Mouse (Mus musculus) kidney, embryonic 14.5 days (tissue): Measurements from ENCODE around the gene Tmem150c. TPM values are rescaled to one million over a fixed set of nuclear protein-coding genes. Genes with fewer than 3 reads are reported as not detected.
A peak's percentile ranks its signal among the peaks of the same experiment; 100 is the strongest.

Source experiments
- ATAC-seq: fragments of 200-750 bp; cut with Nextera tagmentation; 2 replicates; pipeline ENCODE4 v1.8.0; 2017; ENCODE audit warnings: moderate number of reproducible peaks, mild to moderate bottlenecking, moderate TSS enrichment, moderate library complexity; ENCODE audit not compliant: low FRiP score, low TSS enrichment
- H3K27ac ChIP-seq: fragments of 300-500 bp; sonication (generic); 2 replicates; pipeline ENCODE4 v1.5.1; 2014; ENCODE audit warnings: low read depth, mild to moderate bottlenecking, low read length, moderate library complexity, mixed read lengths
- H3K27me3 ChIP-seq: fragments of 300-500 bp; sonication (generic); 2 replicates; pipeline ENCODE4 v1.6.1; 2014; ENCODE audit warnings: mild to moderate bottlenecking, low read length; ENCODE audit not compliant: control insufficient read depth, insufficient read depth
- H3K36me3 ChIP-seq: fragments of 300-500 bp; sonication (generic); 2 replicates; pipeline ENCODE4 v1.6.1; 2014; ENCODE audit warnings: low read length, mixed read lengths; ENCODE audit not compliant: control insufficient read depth, insufficient read depth
- H3K4me1 ChIP-seq: fragments of 300-500 bp; sonication (generic); 2 replicates; pipeline ENCODE4 v1.6.1; 2014; ENCODE audit warnings: low read length, mixed read lengths; ENCODE audit not compliant: control insufficient read depth, insufficient read depth
- H3K4me2 ChIP-seq: fragments of 300-500 bp; sonication (generic); replicated peaks from 2 replicates; pipeline ENCODE4 v1.6.1; 2014; ENCODE audit warnings: low read depth, mild to moderate bottlenecking, low read length
- H3K4me3 ChIP-seq: fragments of 300-500 bp; sonication (generic); 2 replicates; pipeline ENCODE4 v1.5.1; 2014; ENCODE audit warnings: mild to moderate bottlenecking, low read length
- H3K9ac ChIP-seq: fragments of 300-500 bp; sonication (generic); 2 replicates; pipeline ENCODE4 v1.6.1; 2014; ENCODE audit warnings: low read depth, mild to moderate bottlenecking, low read length, moderate library complexity
- H3K9me3 ChIP-seq: fragments of 300-500 bp; sonication (generic); 2 replicates; pipeline ENCODE4 v1.6.1; 2016; ENCODE audit warnings: low read length; ENCODE audit not compliant: control insufficient read depth
- WGBS: fragments of 180-500 bp; shearing (Covaris S2); extraction: QIAGEN DNeasy Blood & Tissue Kit; methylation state at CpG from one replicate; pipeline ENCODE4 v1.1.7; 2014; 5-methylcytosine and 5-hydroxymethylcytosine counted together
- polyA plus RNA-seq: library from polyadenylated mRNA; unstranded; fragments of >200 nt; fragmentation: Nextera tagmentation; extraction: Ambion mirVana; gene quantifications from 2 replicates; pipeline ENCODE4 v1.2.1, GENCODE M21; 2014

Gene Tmem150c
- polyA plus RNA-seq, 1 experiment from 2014 or later = 12.7 TPM

DNA sequence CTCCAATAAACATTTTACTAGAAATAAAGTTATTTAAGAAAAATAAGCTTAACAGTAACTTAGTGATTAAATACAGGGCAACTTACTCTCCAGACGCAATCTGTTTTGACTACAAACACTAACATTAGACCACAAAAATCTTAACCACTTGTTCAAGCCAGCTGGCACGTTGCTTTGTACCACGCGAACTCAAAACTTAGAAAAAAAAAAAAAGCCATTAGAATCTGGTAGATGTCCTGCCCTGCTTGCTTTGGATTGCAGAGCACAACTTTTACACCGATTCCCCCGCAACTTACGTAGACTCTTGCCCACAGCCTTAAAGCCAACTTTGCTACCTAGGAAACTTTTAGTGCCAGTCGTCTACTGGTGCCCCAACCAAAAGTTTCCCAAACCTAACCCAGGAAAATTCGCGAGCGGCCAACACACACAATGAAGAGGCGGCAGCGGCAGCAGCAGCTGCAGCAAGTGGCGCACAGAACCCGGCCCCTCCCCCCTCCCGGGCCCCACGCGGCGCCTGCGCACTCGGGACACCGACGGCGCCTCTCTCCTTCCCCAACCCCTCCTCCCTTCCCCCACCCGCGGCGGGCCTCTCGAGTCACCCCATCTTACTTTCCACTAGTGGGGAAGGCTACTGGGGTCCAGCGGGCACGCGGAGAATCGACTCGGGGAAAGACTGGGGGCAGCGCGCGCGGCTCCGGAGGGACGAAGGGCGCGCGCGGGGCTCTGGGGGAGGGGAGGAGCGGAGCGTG lies 121.5 kb downstream of the Tmem150c start:
- Histone ChIP-seq H3K4me1 (peaks cover 5% of the 10 kb centered on the region; the same call in 1 of the 2 replicates), H3K4me3 (peak overlapping the region; percentile 96), H3K9me3 (no peaks in the 10 kb centered on the region), H3K36me3 (peaks cover 43% of the 10 kb centered on the region), H3K9ac (peak overlapping the region; percentile 98), H3K27me3 (no peaks in the 10 kb centered on the region), H3K4me2 (peak overlapping the region; percentile 86), H3K27ac (peak overlapping the region; percentile 99)
- ATAC-seq = peak; percentile 24
- WGBS = under 1% methylated on average over 45 of the region's 45 CpGs

DNA sequence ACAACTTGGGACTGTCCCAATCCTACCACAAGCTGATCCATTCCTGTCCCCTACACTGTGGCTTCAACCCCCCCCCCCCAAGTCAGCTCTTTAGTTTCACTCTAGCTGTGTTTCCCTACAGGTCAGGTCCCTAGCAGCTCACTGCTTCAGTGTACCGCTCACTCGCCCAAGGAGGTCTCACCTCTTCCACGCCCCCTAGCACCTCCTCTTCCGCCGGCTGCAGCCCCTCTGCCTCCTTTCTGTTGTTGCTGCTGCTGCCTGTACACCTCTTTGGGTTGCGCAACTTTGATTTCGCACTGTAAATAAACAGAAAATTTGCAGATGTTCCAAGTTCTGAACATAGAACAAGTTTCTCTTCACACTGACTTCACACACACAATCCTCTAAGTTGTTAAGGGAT lies 122.9 kb downstream of the Tmem150c start:
- Histone ChIP-seq H3K4me3 (peak overlapping the region; percentile 96), H3K27me3 (no peaks in the 10 kb centered on the region), H3K4me2 (peak overlapping the region; percentile 86), H3K9ac (peak overlapping the region; percentile 98; the same call in 1 of the 2 replicates), H3K36me3 (peaks cover 57% of the 10 kb centered on the region), H3K4me1 (peaks cover 2% of the 10 kb centered on the region; the same call in 1 of the 2 replicates), H3K9me3 (no peaks in the 10 kb centered on the region), H3K27ac (no peak overlapping the region)
- WGBS = 12% methylated on average over 7 of the region's 7 CpGs
- ATAC-seq = no peak

DNA sequence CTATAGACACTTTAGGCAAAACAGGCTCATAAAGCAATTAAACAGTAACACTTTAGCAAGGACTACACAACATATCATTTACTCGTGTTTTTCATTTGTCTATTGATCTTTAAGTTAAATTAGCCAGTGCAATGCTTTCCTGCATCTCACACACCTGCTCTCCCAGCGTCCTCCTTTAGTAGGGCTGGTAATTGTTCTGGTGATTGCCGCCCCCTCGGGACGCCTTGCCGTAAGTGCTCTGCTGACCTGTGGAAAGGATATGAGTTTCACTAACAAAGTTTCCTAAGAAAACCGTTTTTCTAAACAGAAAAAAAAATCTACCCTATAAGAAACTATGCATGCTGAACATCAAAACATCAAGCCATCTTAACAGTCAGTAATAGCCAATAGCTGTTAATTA lies 123.7 kb downstream of the Tmem150c start:
- no peak overlapping the region for H3K9ac ChIP-seq
- peak overlapping the region; percentile 86 for H3K4me2 ChIP-seq
- no peaks in the 10 kb centered on the region for H3K9me3 ChIP-seq
- WGBS = 32% methylated on average over 7 of the region's 7 CpGs
- no peak overlapping the region for H3K27ac ChIP-seq
- peaks cover 61% of the 10 kb centered on the region for H3K36me3 ChIP-seq
- no peaks in the 10 kb centered on the region for H3K27me3 ChIP-seq
- H3K4me3 ChIP-seq = peak overlapping the region; percentile 96; the same call in 1 of the 2 replicates
- H3K4me1 ChIP-seq = peaks cover 2% of the 10 kb centered on the region; the same call in 1 of the 2 replicates
- no peak for ATAC-seq

DNA sequence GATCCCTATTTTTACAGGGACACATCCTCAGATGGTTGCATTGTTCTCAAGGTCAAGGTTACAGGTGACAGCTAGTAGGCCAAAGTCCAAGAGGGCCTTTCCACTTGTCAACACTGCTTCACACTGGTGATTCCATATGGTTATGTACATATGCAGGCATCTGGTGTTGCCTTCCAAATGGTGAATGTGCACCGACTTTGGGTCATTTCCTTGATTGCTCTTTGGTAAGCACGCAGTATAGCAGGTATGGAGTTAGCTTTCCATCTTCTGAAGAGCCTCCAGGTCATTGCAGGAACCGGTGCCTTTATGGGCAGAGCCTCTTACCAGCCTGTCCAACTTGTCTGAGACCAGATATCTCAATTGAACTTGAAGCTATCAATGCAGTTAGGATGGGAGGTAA lies 127.0 kb downstream of the Tmem150c start:
- no peak overlapping the region for H3K4me3 ChIP-seq
- H3K36me3 ChIP-seq = peaks cover 61% of the 10 kb centered on the region
- no peak overlapping the region for H3K4me2 ChIP-seq
- peaks cover 2% of the 10 kb centered on the region; the same call in 1 of the 2 replicates for H3K4me1 ChIP-seq
- peak; percentile 14; the same call in 1 of the 2 replicates for ATAC-seq
- 83% methylated on average over 3 of the region's 3 CpGs for WGBS
- H3K27ac ChIP-seq = no peak overlapping the region
- no peaks in the 10 kb centered on the region for H3K9me3 ChIP-seq
- no peak overlapping the region for H3K9ac ChIP-seq
- H3K27me3 ChIP-seq = no peaks in the 10 kb centered on the region

DNA sequence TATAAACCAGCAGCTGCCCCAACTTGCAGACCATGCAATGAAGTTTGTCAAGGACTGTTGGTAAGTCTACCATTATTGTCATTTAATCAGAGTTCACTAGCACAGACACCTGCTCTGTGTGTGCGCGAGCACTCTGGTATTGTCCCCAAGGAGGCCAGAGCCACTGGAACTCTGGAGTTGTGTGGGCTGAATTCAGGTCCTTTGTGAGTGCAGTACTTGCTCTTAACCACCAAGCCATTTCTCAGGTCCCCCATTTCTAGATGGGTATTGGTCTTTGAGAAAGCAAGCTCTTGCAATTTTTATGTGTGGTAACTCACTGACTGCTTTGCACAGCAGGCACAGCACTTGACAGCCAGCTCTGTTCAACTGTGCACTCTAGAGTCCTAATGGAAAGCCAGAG lies 127.5 kb downstream of the Tmem150c start:
- Histone ChIP-seq H3K27ac (no peak overlapping the region), H3K4me1 (no peaks in the 10 kb centered on the region), H3K27me3 (no peaks in the 10 kb centered on the region), H3K9ac (no peak overlapping the region), H3K36me3 (peaks cover 57% of the 10 kb centered on the region), H3K4me2 (no peak overlapping the region), H3K4me3 (no peak overlapping the region), H3K9me3 (no peaks in the 10 kb centered on the region)
- WGBS = 93% methylated on average over 2 of the region's 2 CpGs
- ATAC-seq = peak; percentile 24; the same call in 1 of the 2 replicates

DNA sequence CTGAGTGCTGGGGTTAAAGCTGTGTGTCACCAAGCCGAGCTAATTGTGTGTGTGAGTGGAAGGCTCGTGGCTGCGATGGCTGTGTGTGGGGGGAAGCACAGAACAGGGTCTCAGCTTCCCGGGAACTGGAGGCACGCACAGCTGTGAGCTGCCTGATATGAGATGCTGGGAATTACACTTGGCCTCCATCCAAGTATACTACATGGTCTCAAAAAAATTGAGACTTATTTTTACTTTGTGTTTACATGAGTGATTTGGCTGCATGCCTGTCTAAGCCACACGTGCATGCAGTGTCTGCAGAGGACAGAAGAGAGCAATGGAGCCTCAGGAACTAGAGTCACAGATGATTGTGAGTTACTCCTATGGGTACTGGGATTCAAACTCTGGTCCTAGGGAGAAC lies 129.5 kb downstream of the Tmem150c start:
- no peaks in the 10 kb centered on the region for H3K4me1 ChIP-seq
- no peak overlapping the region for H3K4me2 ChIP-seq
- no peaks in the 10 kb centered on the region for H3K9me3 ChIP-seq
- H3K27me3 ChIP-seq = no peaks in the 10 kb centered on the region
- H3K36me3 ChIP-seq = peaks cover 37% of the 10 kb centered on the region
- H3K9ac ChIP-seq = no peak overlapping the region
- peak overlapping the region; percentile 59; the same call in 1 of the 2 replicates for H3K27ac ChIP-seq
- peak; percentile 75 for ATAC-seq
- no peak overlapping the region for H3K4me3 ChIP-seq
- 21% methylated on average over 6 of the region's 6 CpGs for WGBS

Other genes with a start within 250 kb of the Tmem150c start
- 212 and 290 TPM in 2 replicates for gene Hnrnpd, start 180.9 kb downstream of the Tmem150c start, polyA plus RNA-seq
- gene 4930524J08Rik, start 180.7 kb downstream of the Tmem150c start, polyA plus RNA-seq = 2.5 and 4.3 TPM in 2 replicates
- gene Hnrnpdl, start 120.1 kb downstream of the Tmem150c start, polyA plus RNA-seq = 205 and 217 TPM in 2 replicates
- 42.6 and 51.8 TPM in 2 replicates for gene Enoph1, start 119.8 kb downstream of the Tmem150c start, polyA plus RNA-seq